Mouse (Mus musculus) spleen, postnatal 10 days (tissue): Measurements from ENCODE around the gene Spns3.

ENCODE experiments used
- DNase-seq, 2 experiments: peaks; one replicate each; pipeline ENCODE4 v3.0.0; 2021 to 2022; ENCODE audit warnings: low spot score in 2 of 2

Spns3 gene

DNA sequence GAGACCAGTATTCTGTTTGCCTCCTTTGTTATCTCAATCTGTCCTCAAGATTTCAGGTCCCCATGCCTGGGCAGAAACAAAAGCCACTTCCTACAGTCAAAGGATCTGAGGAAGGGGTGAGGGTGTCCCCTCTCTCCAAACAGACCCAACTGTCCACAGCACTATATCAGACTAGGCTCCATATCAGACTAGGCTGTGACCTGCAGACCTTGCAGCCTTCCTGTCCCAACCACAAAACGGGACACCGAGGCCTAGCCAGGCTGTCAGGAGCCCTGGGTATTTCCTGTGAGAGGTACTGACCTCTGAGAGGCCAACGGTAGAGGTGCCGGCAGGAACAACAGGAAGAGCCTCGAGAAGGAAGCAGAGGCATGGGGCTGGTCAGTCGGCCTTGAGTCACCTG lies 65.8 kb downstream of the Spns3 start:
- DNase-seq, result no peak

- DNase-seq, result no peak
Observed at GRCm38 (mm10) chr11:72481952-72482351, 68.4 kb downstream of the Spns3 start.

- no peak for DNase-seq
Observed at GRCm38 (mm10) chr11:72481313-72481712, 69.0 kb downstream of the Spns3 start.

DNA sequence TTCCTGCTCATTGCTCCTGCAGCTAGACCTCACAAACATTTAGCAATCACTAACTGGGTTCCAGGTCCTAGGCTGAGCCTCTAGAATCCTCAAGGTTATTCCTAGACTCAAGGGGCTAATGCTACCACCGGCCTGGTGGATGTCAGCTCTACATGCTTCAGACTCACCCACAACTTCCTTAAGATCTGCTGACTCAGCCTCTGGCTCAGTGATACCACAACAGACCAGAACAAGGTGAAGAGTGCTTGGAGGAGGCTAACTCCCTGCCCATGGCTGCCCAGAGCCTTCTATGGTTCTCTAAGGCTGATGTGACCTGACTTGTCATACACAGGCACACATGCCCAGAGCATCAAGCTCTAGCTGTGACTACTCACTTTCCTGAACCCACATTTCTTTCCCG lies 70.8 kb downstream of the Spns3 start:
- no peak for DNase-seq

DNA sequence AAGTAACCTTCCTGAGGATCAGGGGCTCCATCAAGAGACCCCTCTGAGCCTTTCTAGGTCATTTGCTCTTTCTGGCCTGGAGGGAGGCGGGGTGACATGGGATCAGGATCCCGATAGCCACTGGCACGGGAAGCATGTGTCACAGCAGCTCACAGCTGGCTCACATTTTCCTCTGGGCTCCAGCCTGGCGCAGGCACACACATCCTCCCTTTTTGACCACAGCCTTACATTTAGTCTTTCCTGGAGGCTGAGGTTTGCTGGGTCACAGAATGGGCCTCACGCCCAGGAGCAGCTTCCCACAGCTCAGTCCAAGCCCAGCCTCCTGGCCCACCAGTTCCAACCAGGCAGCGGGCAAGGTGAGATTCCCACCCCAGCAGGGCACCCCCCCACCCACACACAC lies 72.1 kb downstream of the Spns3 start:
- DNase-seq, result no peak

GRCm38 (mm10) chr11:72477653-72478052 lies 72.7 kb downstream of the Spns3 start:
- no peak for DNase-seq

DNA sequence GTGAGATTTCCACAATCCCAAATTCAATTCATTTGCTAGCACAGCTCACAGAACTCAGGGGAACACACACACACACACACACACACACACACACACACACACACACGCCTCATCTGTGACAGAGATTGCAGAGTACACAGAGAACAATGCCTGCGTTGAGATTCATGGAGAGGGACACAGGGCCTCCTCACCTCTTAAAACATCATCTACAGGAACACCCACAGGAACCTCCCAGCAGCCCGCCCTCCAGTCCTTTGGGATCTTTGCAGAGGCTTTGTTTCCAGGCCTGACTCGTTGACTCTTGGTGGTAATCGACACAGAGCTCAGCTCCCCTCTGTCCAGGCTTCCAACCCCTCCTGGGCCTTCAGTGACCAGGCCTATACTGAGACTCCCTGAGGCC lies 73.1 kb downstream of the Spns3 start:
- DNase-seq, result no peak

DNA sequence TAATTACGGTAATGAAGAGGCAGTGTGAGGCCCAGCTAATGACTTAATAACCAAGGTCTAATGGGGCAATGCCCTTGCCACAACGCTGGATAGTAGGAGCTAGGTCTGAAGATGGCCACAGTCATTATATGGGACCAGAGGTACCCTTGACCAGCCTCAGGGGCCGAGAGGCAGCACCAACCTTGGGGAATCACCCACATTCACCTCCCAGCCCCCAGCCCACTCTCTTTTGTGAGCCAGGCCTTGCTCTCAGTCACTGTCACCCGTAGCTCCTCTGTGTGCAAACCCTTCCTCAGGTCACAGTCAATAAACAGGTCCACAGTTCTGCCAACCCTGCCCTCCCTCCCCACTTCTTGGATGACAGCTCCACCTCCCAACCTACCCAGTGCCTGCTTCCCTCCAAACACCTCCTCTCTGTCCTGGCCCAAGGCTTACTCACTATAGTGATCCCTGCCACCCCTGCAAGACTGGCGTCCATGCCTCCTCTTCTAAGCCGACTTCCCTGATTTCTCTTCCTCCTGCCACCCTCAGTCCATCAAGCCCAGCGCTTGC lies 74.2 kb downstream of the Spns3 start:
- no peak for DNase-seq

GRCm38 (mm10) chr11:72475408-72475807 lies 74.9 kb downstream of the Spns3 start:
- DNase-seq, result no peak

- no peak for DNase-seq
Observed at GRCm38 (mm10) chr11:72474926-72475325, 75.4 kb downstream of the Spns3 start.

- DNase-seq, result no peak
Observed at GRCm38 (mm10) chr11:72473540-72473939, 76.8 kb downstream of the Spns3 start.

DNA sequence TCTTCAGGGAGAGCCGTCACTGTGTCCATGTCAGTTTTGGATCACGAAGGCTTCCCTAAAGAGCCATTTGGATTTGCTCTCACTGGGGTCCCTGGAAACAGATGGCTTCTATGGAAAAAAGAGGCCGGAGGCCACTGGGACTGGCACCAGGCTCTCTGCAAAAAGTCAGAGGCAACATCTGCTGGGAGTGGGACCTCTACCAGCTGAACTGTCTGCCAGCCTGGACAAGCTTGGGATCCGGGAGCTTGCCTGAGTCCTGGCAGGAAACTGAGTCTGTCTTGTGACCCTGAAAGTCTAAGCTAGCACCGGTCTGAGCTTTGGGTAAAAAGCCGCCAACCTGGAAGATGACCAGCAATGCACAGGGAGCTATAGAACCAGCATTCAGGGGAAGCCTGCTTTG lies 78.9 kb downstream of the Spns3 start:
- no peak for DNase-seq

GRCm38 (mm10) chr11:72470004-72470403 lies 80.3 kb downstream of the Spns3 start:
- DNase-seq, result no peak

GRCm38 (mm10) chr11:72469217-72469616 lies 81.1 kb downstream of the Spns3 start:
- DNase-seq, result peak in 1 of 2 experiments; percentile 53

GRCm38 (mm10) chr11:72468525-72468924 lies 81.8 kb downstream of the Spns3 start:
- DNase-seq, result peak in 1 of 2 experiments; percentile 13

DNA sequence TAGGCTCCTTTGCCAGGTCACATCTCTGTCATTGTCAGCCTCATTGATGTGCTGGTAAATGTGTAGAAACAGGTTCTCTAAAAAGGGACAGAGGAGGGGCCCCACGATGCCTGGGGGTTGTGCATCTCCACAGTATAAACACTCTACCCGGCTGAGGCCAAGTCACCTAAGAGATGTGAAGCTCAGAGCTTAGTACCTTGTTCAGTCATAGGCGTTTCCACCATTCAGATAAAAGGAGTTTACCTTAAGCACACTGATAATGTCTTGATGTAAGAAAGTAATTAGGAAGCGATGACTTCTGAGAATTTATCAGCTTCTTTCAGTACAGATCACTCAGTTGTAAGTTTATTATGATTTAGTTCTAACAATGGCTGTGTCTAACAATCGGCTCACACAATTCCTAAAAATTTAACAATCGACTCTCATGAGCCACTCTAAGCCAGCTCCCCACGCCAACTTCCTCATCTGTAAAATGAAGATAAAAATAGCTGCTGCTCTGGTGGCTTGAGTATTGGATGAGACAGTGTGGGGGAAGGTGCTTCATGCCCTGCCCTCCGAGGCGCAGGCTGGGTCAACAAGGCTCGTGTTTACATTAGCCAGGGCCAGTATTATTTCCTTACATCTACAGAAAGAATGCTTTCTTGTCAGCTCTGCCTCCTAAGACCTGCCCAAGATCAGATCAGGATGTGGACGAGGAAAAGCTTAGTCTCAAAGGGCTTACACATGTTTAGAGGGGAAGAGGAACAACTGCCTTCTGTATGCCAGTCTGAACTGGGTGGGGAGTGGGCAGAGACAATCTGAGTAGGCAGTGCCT lies 83.4 kb downstream of the Spns3 start:
- DNase-seq, result peak in 1 of 2 experiments; percentile 48

DNA sequence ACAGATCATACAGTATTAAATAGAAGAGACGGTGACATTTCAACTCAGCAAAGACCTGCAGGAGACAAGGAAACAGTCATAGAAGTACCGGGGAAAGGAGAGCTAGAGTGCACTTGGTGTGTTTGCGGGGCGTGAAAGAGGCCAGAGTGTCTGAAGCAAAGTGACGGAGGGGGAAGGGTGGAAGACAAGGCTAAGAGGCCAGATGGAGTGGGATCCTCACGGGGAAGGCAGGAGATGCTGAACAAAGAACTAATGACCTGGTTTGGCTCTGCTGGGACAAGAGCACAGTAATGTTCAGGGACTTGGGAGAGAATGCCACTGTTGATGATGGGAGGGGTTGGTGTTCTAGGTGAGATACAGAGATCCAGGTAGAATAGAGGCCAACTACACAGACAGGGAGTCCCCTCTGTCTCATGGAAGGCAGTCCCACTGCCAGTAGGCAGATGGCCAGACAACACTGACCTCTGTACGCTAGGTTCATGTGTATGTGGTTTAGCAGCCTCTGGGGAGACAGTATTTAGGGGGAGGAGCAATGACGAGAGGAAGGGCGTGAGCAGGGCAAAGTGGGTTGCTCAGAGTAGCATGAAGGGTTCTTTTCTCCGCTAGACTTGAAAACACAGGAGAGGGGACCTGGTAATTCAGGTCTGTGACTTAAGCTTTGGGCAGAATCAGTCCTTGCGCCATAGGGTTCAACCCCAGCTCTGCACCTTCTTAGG lies 84.2 kb downstream of the Spns3 start:
- DNase-seq, result peak in 1 of 2 experiments; percentile 63

- no peak for DNase-seq
Observed at GRCm38 (mm10) chr11:72464821-72465220, 85.5 kb downstream of the Spns3 start.

- DNase-seq, result no peak
Observed at GRCm38 (mm10) chr11:72461500-72461981, 88.8 kb downstream of the Spns3 start.

- DNase-seq, result no peak
Observed at GRCm38 (mm10) chr11:72458502-72458901, 91.8 kb downstream of the Spns3 start.

- no peak for DNase-seq
Observed at GRCm38 (mm10) chr11:72457995-72458496, 92.3 kb downstream of the Spns3 start.

- DNase-seq, result no peak
Observed at GRCm38 (mm10) chr11:72455694-72456093, 94.6 kb downstream of the Spns3 start.
